Mouse (Mus musculus) embryo, embryonic 10.5 days (tissue): ENCODE data around the gene Srcin1.

Experiments
- DNase-seq: peaks from one replicate; pipeline ENCODE4 v3.0.0-alpha.2; 2015; ENCODE audit warnings: low spot score

Gene Srcin1

GRCm38 (mm10) chr11:97578286-97578685 lies 2.3 kb upstream of the Srcin1 start:
- no peak for DNase-seq

- peak; percentile 92 for DNase-seq
Observed at GRCm38 (mm10) chr11:97575638-97576037, 348 bp downstream of the Srcin1 start.

GRCm38 (mm10) chr11:97575075-97575474 lies 911 bp downstream of the Srcin1 start:
- peak; percentile 69 for DNase-seq

- DNase-seq, result no peak
Observed at GRCm38 (mm10) chr11:97574551-97575051, 1.4 kb downstream of the Srcin1 start.

- DNase-seq, result peak; percentile 58
Observed at GRCm38 (mm10) chr11:97573891-97574550, 2.0 kb downstream of the Srcin1 start.

- no peak for DNase-seq
Observed at GRCm38 (mm10) chr11:97572895-97573480, 3.0 kb downstream of the Srcin1 start.

- DNase-seq, result no peak
Observed at GRCm38 (mm10) chr11:97572089-97572345, 4.0 kb downstream of the Srcin1 start.

- DNase-seq, result no peak
Observed at GRCm38 (mm10) chr11:97571266-97572088, 4.5 kb downstream of the Srcin1 start.

GRCm38 (mm10) chr11:97570493-97571137 lies 5.4 kb downstream of the Srcin1 start:
- DNase-seq, result no peak

GRCm38 (mm10) chr11:97569806-97570205 lies 6.2 kb downstream of the Srcin1 start:
- no peak for DNase-seq

- DNase-seq, result no peak
Observed at GRCm38 (mm10) chr11:97569301-97569724, 6.7 kb downstream of the Srcin1 start.

GRCm38 (mm10) chr11:97568729-97569128 lies 7.3 kb downstream of the Srcin1 start:
- DNase-seq, result peak; percentile 95

- no peak for DNase-seq
Observed at GRCm38 (mm10) chr11:97567480-97567879, 8.5 kb downstream of the Srcin1 start.

- DNase-seq, result no peak
Observed at GRCm38 (mm10) chr11:97566551-97566950, 9.4 kb downstream of the Srcin1 start.

GRCm38 (mm10) chr11:97563730-97564129 lies 12.3 kb downstream of the Srcin1 start:
- DNase-seq, result no peak

- no peak for DNase-seq
Observed at GRCm38 (mm10) chr11:97562536-97562935, 13.4 kb downstream of the Srcin1 start.

- DNase-seq, result no peak
Observed at GRCm38 (mm10) chr11:97560210-97560963, 15.6 kb downstream of the Srcin1 start.

- DNase-seq, result peak; percentile 60
Observed at GRCm38 (mm10) chr11:97559549-97559948, 16.4 kb downstream of the Srcin1 start.

GRCm38 (mm10) chr11:97557885-97558284 lies 18.1 kb downstream of the Srcin1 start:
- DNase-seq, result no peak

GRCm38 (mm10) chr11:97556569-97557408 lies 19.2 kb downstream of the Srcin1 start:
- peak; percentile 82 for DNase-seq

- DNase-seq, result no peak
Observed at GRCm38 (mm10) chr11:97555144-97555543, 20.8 kb downstream of the Srcin1 start.
